Mouse (Mus musculus): Measurements from ENCODE around the gene Atp6v1g2. TPM values are rescaled to one million over a fixed set of nuclear protein-coding genes. Genes with fewer than 3 reads are reported as not detected.
A peak's percentile ranks its signal among the peaks of the same experiment; 100 is the strongest.

Atp6v1g2 gene
- 38.2 and 41.5 TPM in 2 replicates for polyA plus RNA-seq (2015; fragmentation: Nextera tagmentation; extraction: Ambion mirVana)

- peak within 1 kb of the TSS; percentile 56 for H3K4me3 ChIP-seq
- H3K27ac ChIP-seq (replicated peaks): peak within 1 kb of the TSS; percentile 96
- no peaks in the 10 kb centered on the region for H3K9me3 ChIP-seq
- peaks cover 23% of the 10 kb centered on the region for H3K36me3 ChIP-seq
- WGBS: 73% methylated on average over 18 of the region's 18 CpGs
- H3K4me1 ChIP-seq: peaks cover 40% of the 10 kb centered on the region
- no peak within 1 kb of the TSS; the same call in 1 of the 2 replicates for H3K9ac ChIP-seq (replicated peaks)
- peak within 1 kb of the TSS; percentile 95 for H3K4me2 ChIP-seq (replicated peaks)
- no peak for ATAC-seq (replicated peaks)
- H3K27me3 ChIP-seq: no peaks in the 10 kb centered on the region
These were observed at the start of gene Atp6v1g2 for GRCm38 (mm10) chr17:35233114-35233980. Atp6v1g2 (plus strand) TSS chr17:35233660.

GRCm38 (mm10) chr17:35185639-35186611, 47.5 kb upstream of the Atp6v1g2 start:
- Histone ChIP-seq H3K36me3 (no peaks in the 10 kb centered on the region), H3K27me3 (no peaks in the 10 kb centered on the region), H3K9ac (replicated peaks) (peak overlapping the region; percentile 36), H3K27ac (replicated peaks) (peak overlapping the region; percentile 78), H3K9me3 (no peaks in the 10 kb centered on the region), H3K4me3 (peak overlapping the region; percentile 36), H3K4me2 (replicated peaks) (peak overlapping the region; percentile 48), H3K4me1 (peaks cover 14% of the 10 kb centered on the region)
- 3% methylated on average over 18 of the region's 18 CpGs for WGBS
- ATAC-seq (replicated peaks): peak; percentile 71

GRCm38 (mm10) chr17:35186681-35187080, 46.8 kb upstream of the Atp6v1g2 start:
- Histone ChIP-seq H3K4me2 (replicated peaks) (peak overlapping the region; percentile 48), H3K9ac (replicated peaks) (peak overlapping the region; percentile 36; the same call in 1 of the 2 replicates), H3K27ac (replicated peaks) (peak overlapping the region; percentile 78), H3K4me1 (peaks cover 14% of the 10 kb centered on the region), H3K36me3 (no peaks in the 10 kb centered on the region), H3K4me3 (peak overlapping the region; percentile 36), H3K9me3 (no peaks in the 10 kb centered on the region), H3K27me3 (no peaks in the 10 kb centered on the region)
- ATAC-seq (replicated peaks): peak; percentile 48; the same call in 1 of the 2 replicates
- WGBS: 1% methylated on average over 4 of the region's 4 CpGs

GRCm38 (mm10) chr17:35187345-35187744, 46.1 kb upstream of the Atp6v1g2 start:
- H3K4me3 ChIP-seq: no peak overlapping the region
- no peaks in the 10 kb centered on the region for H3K9me3 ChIP-seq
- H3K36me3 ChIP-seq: no peaks in the 10 kb centered on the region
- H3K9ac ChIP-seq (replicated peaks): no peak overlapping the region
- H3K27ac ChIP-seq (replicated peaks): no peak overlapping the region
- H3K27me3 ChIP-seq: no peaks in the 10 kb centered on the region
- ATAC-seq (replicated peaks): no peak
- 61% methylated on average over 4 of the region's 4 CpGs for WGBS
- no peak overlapping the region for H3K4me2 ChIP-seq (replicated peaks)
- peaks cover 14% of the 10 kb centered on the region for H3K4me1 ChIP-seq

- H3K9me3 ChIP-seq: no peaks in the 10 kb centered on the region
- H3K4me3 ChIP-seq: no peak within 1 kb of the TSS
- H3K4me2 ChIP-seq (replicated peaks): no peak within 1 kb of the TSS
- peaks cover 14% of the 10 kb centered on the region for H3K4me1 ChIP-seq
- H3K27me3 ChIP-seq: no peaks in the 10 kb centered on the region
- 69% methylated on average over 7 of the region's 7 CpGs for WGBS
- no peak for ATAC-seq (replicated peaks)
- H3K9ac ChIP-seq (replicated peaks): no peak within 1 kb of the TSS
- no peak within 1 kb of the TSS for H3K27ac ChIP-seq (replicated peaks)
- no peaks in the 10 kb centered on the region for H3K36me3 ChIP-seq
These were observed 45.4 kb upstream of the Atp6v1g2 start, which contains the start of gene Lst1 for GRCm38 (mm10) chr17:35187959-35188610. Lst1 (minus strand) TSS chr17:35188439.

GRCm38 (mm10) chr17:35189186-35189585, 44.3 kb upstream of the Atp6v1g2 start:
- Histone ChIP-seq H3K4me1 (peaks cover 14% of the 10 kb centered on the region), H3K9ac (replicated peaks) (no peak overlapping the region), H3K4me3 (no peak overlapping the region), H3K27me3 (no peaks in the 10 kb centered on the region), H3K9me3 (no peaks in the 10 kb centered on the region), H3K4me2 (replicated peaks) (no peak overlapping the region), H3K36me3 (no peaks in the 10 kb centered on the region), H3K27ac (replicated peaks) (no peak overlapping the region)
- WGBS: 86% methylated on average over 1 of the region's 1 CpGs
- ATAC-seq (replicated peaks): no peak

- H3K4me1 ChIP-seq: peaks cover 14% of the 10 kb centered on the region
- no peak overlapping the region for H3K4me3 ChIP-seq
- no peaks in the 10 kb centered on the region for H3K36me3 ChIP-seq
- ATAC-seq (replicated peaks): no peak
- 76% methylated on average over 4 of the region's 4 CpGs for WGBS
- H3K9ac ChIP-seq (replicated peaks): no peak overlapping the region
- peaks cover 6% of the 10 kb centered on the region for H3K27me3 ChIP-seq
- H3K4me2 ChIP-seq (replicated peaks): no peak overlapping the region
- no peak overlapping the region for H3K27ac ChIP-seq (replicated peaks)
- no peaks in the 10 kb centered on the region for H3K9me3 ChIP-seq
These were observed 43.4 kb upstream of the Atp6v1g2 start for GRCm38 (mm10) chr17:35190096-35190495.

- no peak overlapping the region for H3K9ac ChIP-seq (replicated peaks)
- H3K4me2 ChIP-seq (replicated peaks): no peak overlapping the region
- no peaks in the 10 kb centered on the region for H3K9me3 ChIP-seq
- H3K4me1 ChIP-seq: peaks cover 12% of the 10 kb centered on the region
- H3K27ac ChIP-seq (replicated peaks): no peak overlapping the region
- WGBS: 58% methylated on average over 2 of the region's 2 CpGs
- no peak for ATAC-seq (replicated peaks)
- peaks cover 20% of the 10 kb centered on the region for H3K27me3 ChIP-seq
- H3K36me3 ChIP-seq: no peaks in the 10 kb centered on the region
- H3K4me3 ChIP-seq: no peak overlapping the region
These were observed 41.7 kb upstream of the Atp6v1g2 start for GRCm38 (mm10) chr17:35191723-35192122.

- H3K36me3 ChIP-seq: no peaks in the 10 kb centered on the region
- ATAC-seq (replicated peaks): no peak
- WGBS: 86% methylated on average over 5 of the region's 5 CpGs
These were observed 40.5 kb upstream of the Atp6v1g2 start for GRCm38 (mm10) chr17:35192924-35193323.

GRCm38 (mm10) chr17:35193881-35194843, 39.3 kb upstream of the Atp6v1g2 start, which contains the start of gene Ltb:
Ltb (plus strand) TSS chr17:35194439.
- H3K9me3 ChIP-seq: no peaks in the 10 kb centered on the region
- H3K4me3 ChIP-seq: peak within 1 kb of the TSS; percentile 39; the same call in 1 of the 2 replicates
- H3K4me2 ChIP-seq (replicated peaks): 0 out of 2 replicates have a peak within 1 kb of the TSS, but pooled peaks have one; percentile 66
- peaks cover 11% of the 10 kb centered on the region for H3K4me1 ChIP-seq
- 82% methylated on average over 28 of the region's 28 CpGs for WGBS
- 0 out of 2 replicates have a peak within 1 kb of the TSS, but pooled peaks have one; percentile 32 for H3K9ac ChIP-seq (replicated peaks)
- no peak for ATAC-seq (replicated peaks)
- no peaks in the 10 kb centered on the region for H3K36me3 ChIP-seq
- H3K27ac ChIP-seq (replicated peaks): no peak within 1 kb of the TSS
- peaks cover 25% of the 10 kb centered on the region for H3K27me3 ChIP-seq

More at GRCm38 (mm10) chr17:35192924-35193323, 40.5 kb upstream of the Atp6v1g2 start:
- no peak overlapping the region for H3K9ac ChIP-seq (replicated peaks)
- H3K9me3 ChIP-seq: no peaks in the 10 kb centered on the region
- no peak overlapping the region for H3K27ac ChIP-seq (replicated peaks)
- no peak overlapping the region for H3K4me2 ChIP-seq (replicated peaks)
- H3K4me1 ChIP-seq: peaks cover 11% of the 10 kb centered on the region
- H3K27me3 ChIP-seq: peaks cover 25% of the 10 kb centered on the region
- H3K4me3 ChIP-seq: no peak overlapping the region
